Mouse (Mus musculus) spleen, postnatal 36 days (tissue): ENCODE results near the gene Hbb-bs.
A peak's percentile ranks its signal among the peaks of the same experiment; 100 is the strongest.
"Not testable (repeated sequence)": the region's sequence is repeated elsewhere in the genome, so short reads cannot be mapped to it uniquely, and the experiment has no call there.

Experiments used
- DNase-seq, 2 experiments: peaks; one replicate each; pipeline ENCODE4 v3.0.0; 2022; ENCODE audit warnings: low spot score in 2 of 2, mixed read lengths in 1 of 2

Hbb-bs gene

DNA sequence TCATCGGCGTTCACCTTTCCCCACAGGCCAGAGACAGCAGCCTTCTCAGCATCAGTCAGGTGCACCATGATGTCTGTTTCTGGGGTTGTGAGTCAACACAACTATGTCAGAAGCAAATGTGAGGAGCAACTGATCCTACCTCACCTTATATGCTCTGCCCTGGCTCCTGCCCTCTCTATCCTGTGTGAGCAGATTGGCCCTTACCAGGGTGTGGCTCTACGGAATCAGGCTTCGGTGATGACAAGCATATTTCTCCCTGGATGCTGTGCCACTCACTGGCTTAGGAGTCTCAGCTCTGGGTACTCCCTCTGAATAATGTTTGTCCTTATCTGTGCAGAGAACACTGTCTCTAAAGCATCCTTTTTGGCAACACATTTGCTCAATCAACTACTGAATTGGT, at the start of gene Hbb-bs:
Hbb-bs (minus strand) TSS at position 289 of the 400 bp plus-strand sequence.
- DNase-seq = peak; percentile 61 to 80

- peak in 1 of 2 experiments; percentile 28 for DNase-seq
Observed at GRCm38 (mm10) chr7:103877093-103877492, 49.2 kb upstream of the Hbb-bs start.

- DNase-seq = no peak
Observed at GRCm38 (mm10) chr7:103874451-103874850, 46.6 kb upstream of the Hbb-bs start.

DNA sequence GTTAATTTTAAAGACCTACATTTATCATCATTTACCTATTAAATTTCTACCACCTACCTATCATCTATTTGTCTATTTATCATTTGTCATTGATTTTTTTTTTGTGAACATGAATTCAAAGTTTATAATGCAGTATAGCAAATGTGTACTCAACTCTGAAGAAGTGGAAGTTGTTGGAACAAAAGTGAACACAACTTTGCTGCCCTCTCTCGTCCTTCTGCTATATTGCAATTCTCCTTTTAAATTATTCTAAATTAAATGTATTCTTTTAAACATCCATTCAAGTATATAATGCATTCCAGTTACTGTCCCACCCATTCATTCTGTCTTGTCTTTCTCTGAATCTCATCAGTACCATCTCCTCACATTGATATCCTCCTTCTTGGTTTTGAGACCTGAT, 45.2 kb upstream of the Hbb-bs start:
- DNase-seq = peak in 1 of 2 experiments; percentile 40

DNA sequence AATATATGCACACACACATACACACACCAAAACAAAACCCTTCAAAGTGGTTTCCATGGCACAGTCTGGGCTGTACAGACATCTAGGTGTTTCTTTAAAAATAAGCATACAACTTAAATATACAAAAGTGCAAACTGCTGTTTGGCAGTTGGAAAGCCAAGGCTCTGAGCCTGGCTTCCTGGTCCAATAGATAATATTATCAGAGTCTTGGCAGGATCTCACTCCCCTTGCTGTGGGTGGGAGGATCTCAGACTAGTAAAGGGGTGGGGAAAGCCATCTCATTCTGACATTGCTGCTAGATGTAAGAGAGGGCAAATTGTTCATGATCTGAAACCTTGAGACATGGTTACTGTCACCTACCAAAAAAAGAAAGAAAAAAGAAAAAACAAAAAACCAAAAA, 42.8 kb upstream of the Hbb-bs start:
- DNase-seq = peak; percentile 41 to 71

DNA sequence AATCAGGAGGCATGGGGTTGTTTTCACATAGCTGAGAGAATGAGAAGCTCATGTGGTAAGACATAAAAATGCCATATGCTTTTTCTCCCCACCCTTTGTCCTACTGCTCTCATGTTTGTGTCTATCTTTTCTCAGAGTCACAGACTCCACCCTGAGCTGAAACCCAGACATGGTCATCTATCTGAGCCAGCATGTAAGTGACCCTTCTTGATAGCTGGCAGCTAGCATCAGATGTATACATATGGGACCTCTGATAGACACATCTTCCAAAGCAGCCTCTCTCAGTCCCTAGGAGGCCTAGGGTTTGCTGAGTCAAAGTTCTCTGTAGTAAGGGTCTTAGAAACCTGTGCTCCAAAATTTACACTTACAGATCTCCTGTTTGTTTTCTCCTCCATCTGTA, 37.8 kb upstream of the Hbb-bs start:
- DNase-seq = peak; percentile 54 to 71

DNA sequence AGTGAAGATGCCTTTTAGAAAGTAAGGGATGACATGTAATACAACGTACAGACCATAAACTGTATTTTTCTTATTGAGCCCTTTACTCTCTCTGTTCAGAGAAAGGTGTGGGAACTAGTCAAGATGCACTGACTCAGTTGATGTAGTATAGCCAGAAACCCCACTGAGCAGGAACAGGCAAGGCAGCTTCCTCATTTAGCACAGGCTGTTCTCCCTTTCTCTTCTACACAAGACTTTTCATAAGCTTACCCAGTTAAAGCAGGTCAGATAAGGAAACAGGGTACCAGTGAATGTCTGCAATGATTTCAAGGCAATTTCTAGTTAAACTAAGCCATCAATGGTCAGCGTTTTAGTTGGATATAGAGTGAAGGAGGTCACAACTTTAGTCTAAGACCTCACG, 33.6 kb upstream of the Hbb-bs start:
- no peak for DNase-seq

GRCm38 (mm10) chr7:103860855-103861254, 33.0 kb upstream of the Hbb-bs start:
- peak; percentile 68 to 84 for DNase-seq

GRCm38 (mm10) chr7:103859076-103859475, 31.2 kb upstream of the Hbb-bs start:
- DNase-seq = peak; percentile 58 to 78

- DNase-seq = peak in 1 of 2 experiments; percentile 18
Observed at GRCm38 (mm10) chr7:103854669-103855068, 26.8 kb upstream of the Hbb-bs start.

GRCm38 (mm10) chr7:103853090-103853489, 25.2 kb upstream of the Hbb-bs start, which contains the start of gene Hbb-y:
TSS of gene Hbb-y (minus strand) at chr7:103853216.
- DNase-seq = no peak

GRCm38 (mm10) chr7:103844525-103845325, 16.8 kb upstream of the Hbb-bs start:
- DNase-seq = no peak

DNA sequence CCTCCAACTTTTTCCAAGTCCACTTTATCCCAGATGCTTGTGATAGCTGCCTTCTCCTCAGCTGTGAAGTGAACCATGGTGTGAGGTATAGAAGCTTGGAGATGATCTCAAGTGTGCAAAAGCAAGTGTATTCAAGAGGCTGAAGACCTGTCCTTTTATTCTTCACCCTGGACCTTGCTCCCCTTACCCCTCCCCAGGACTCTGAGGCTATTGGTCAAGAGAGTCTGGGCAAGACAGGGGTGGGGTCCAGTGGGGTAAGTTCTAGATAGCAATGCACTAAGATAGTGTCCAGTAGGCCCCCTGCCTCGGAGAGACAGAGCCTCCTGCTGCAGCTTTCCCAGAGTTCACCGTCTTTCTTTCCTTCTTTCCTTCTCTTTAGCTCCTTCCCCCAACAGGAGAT, 15.1 kb upstream of the Hbb-bs start, which contains the start of gene Hbb-bh1:
Hbb-bh1 (minus strand) TSS at position 131 of the 400 bp plus-strand sequence.
- no peak for DNase-seq

DNA sequence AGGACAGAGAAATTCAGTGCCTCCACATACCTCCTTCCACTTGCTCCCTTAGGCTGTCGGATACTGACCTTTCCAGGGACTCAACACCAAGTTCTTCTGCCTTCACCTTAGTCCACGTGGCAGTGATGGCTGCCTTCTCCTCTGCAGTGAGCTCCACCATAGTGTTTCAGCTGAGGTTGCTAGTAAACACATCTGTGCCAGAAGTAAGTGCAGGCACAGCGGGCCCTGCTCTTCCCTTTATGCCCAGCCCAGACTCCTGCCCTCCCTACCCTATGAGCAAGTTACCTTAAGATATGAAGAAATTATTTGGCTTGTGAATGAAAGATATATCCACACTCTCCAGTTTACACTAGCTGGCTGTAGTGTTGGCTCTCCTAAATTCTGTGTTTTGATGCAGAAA, 12.4 kb upstream of the Hbb-bs start, which contains the start of gene Hbb-bh2:
Hbb-bh2 (minus strand) TSS at position 253 of the 400 bp plus-strand sequence.
- no peak for DNase-seq

DNA sequence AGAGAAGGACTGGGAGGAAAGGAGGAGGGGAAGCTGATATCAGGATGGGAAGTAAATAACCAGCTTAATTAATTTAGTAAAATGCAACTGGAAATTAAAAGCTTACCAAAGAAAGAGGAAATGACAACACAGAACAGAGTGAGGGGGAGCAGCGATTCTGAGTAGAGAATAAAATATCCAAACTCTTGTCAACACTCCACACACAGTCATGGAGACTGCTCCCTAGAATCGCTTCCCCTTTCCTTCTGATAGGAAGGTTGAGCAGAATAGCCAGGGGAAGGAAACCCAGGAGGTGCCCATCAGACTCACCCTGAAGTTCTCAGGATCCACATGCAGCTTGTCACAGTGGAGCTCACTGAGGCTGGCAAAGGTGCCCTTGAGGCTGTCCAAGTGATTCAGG, 757 bp downstream of the Hbb-bs start:
- DNase-seq = not testable (repeated sequence)

- no peak for DNase-seq
Observed at GRCm38 (mm10) chr7:103826255-103826887, 1.5 kb downstream of the Hbb-bs start.

- no peak for DNase-seq
Observed at GRCm38 (mm10) chr7:103825536-103826254, 2.2 kb downstream of the Hbb-bs start.

- DNase-seq = no peak
Observed at GRCm38 (mm10) chr7:103824597-103824996, 3.3 kb downstream of the Hbb-bs start.

DNA sequence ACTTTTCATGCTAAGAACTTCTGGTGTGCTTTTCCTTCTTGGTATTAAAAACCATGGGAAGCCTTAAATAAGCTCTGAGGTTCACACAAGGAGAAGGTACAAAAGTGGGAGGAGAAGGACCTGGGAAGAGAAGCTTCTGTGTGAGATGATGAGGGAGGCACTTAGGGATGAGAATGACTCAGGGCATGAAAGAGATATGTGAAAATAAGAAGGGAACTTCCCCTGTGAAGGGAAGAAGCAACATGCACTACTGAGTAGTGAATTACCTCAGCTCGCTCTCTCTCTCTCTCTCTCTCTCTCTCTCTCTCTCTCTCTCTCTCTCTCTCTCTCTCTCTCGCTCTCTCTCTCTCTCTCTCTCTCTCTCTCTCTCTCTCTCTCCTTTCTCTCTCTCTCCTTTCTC, 12.8 kb downstream of the Hbb-bs start:
- not testable (repeated sequence) for DNase-seq

- peak; percentile 64 to 80 for DNase-seq
Observed at GRCm38 (mm10) chr7:103813766-103814165, 14.1 kb downstream of the Hbb-bs start, which contains the start of gene Hbb-bt. TSS of gene Hbb-bt (minus strand) at chr7:103813996.

DNA sequence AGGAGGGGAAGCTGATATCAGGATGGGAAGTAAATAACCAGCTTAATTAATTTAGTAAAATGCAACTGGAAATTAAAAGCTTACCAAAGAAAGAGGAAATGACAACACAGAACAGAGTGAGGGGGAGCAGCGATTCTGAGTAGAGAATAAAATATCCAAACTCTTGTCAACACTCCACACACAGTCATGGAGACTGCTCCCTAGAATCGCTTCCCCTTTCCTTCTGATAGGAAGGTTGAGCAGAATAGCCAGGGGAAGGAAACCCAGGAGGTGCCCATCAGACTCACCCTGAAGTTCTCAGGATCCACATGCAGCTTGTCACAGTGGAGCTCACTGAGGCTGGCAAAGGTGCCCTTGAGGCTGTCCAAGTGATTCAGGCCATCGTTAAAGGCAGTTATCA, 14.7 kb downstream of the Hbb-bs start:
- not testable (repeated sequence) for DNase-seq

- DNase-seq = no peak
Observed at GRCm38 (mm10) chr7:103812174-103812573, 15.7 kb downstream of the Hbb-bs start.
